Mouse (Mus musculus) myocyte (in vitro differentiated cells): ENCODE results near the gene Nrl. TPM values are rescaled to one million over a fixed set of nuclear protein-coding genes. Genes with fewer than 3 reads are reported as not detected.

Experiments
- H3K27me3 ChIP-seq: one replicate; pipeline ENCODE4 v1.6.1; 2011; ENCODE audit not compliant: control insufficient read depth, insufficient read depth, insufficient read length
- H3K36me3 ChIP-seq: one replicate; pipeline ENCODE4 v1.6.1; 2011; ENCODE audit not compliant: control insufficient read depth, insufficient read depth
- H3K4me2 ChIP-seq: one replicate; pipeline ENCODE4 v1.6.1; 2011; ENCODE audit warnings: low read depth, control low read depth
- H3K4me3 ChIP-seq: one replicate; pipeline ENCODE4 v1.5.1; 2011; ENCODE audit warnings: mild to moderate bottlenecking, control low read depth, moderate library complexity
- H3K79me2 ChIP-seq: one replicate; pipeline ENCODE4 v1.6.1; 2011; ENCODE audit not compliant: control insufficient read depth, insufficient read depth
- H3ac ChIP-seq: one replicate; pipeline ENCODE4 v1.6.1; 2011; ENCODE audit not compliant: control insufficient read depth, insufficient read length
- CEBPB ChIP-seq: IDR thresholded peaks from 2 replicates; pipeline ENCODE4 v1.6.1; 2011; ENCODE audit warnings: mild to moderate bottlenecking, moderate library complexity; ENCODE audit not compliant: poor library complexity, insufficient read depth, severe bottlenecking
- E2F4 ChIP-seq: IDR thresholded peaks from one replicate; pipeline ENCODE4 v1.6.1; 2011; ENCODE audit warnings: mild to moderate bottlenecking, control low read depth, moderate library complexity; ENCODE audit not compliant: insufficient read depth
- MAX ChIP-seq: IDR thresholded peaks from one replicate; pipeline ENCODE4 v1.6.1; 2011; ENCODE audit warnings: low read depth, mild to moderate bottlenecking, control low read depth
- MYOD1 ChIP-seq, 3 experiments: IDR thresholded peaks; one replicate each; pipeline ENCODE4 v1.6.1; 2011; ENCODE audit warnings: control low read depth in 2 of 3, low read depth in 2 of 3, mild to moderate bottlenecking in 2 of 3, moderate library complexity in 1 of 3; ENCODE audit not compliant: insufficient read length in 2 of 3, control insufficient read depth in 1 of 3
- MYOG ChIP-seq, 3 experiments: IDR thresholded peaks; one replicate each; pipeline ENCODE4 v1.6.1; 2011; ENCODE audit warnings: control low read depth in 2 of 3, low read depth in 2 of 3, mild to moderate bottlenecking in 2 of 3; ENCODE audit not compliant: insufficient read length in 2 of 3, control insufficient read depth in 1 of 3, insufficient read depth in 1 of 3
- POLR2A ChIP-seq: IDR thresholded peaks from one replicate; pipeline ENCODE4 v1.6.1; 2011; ENCODE audit warnings: low read depth, mild to moderate bottlenecking, control low read depth, moderate library complexity; ENCODE audit not compliant: insufficient read length
- POLR2AphosphoS2 ChIP-seq: IDR thresholded peaks from one replicate; pipeline ENCODE4 v1.6.1; 2011; ENCODE audit warnings: low read depth, control low read depth; ENCODE audit not compliant: insufficient read length
- REST ChIP-seq: IDR thresholded peaks from one replicate; pipeline ENCODE4 v1.6.1; 2011; ENCODE audit warnings: mild to moderate bottlenecking, control low read depth, moderate library complexity; ENCODE audit not compliant: insufficient read depth, insufficient read length
- SRF ChIP-seq: IDR thresholded peaks from one replicate; pipeline ENCODE4 v1.6.1; 2011; ENCODE audit warnings: low read depth; ENCODE audit not compliant: control insufficient read depth, insufficient read length
- TCF12 ChIP-seq: IDR thresholded peaks from one replicate; pipeline ENCODE4 v1.6.1; 2011; ENCODE audit warnings: mild to moderate bottlenecking, control low read depth; ENCODE audit not compliant: poor library complexity, insufficient read depth, severe bottlenecking
- TCF3 ChIP-seq: IDR thresholded peaks from one replicate; pipeline ENCODE4 v1.6.1; 2011; ENCODE audit warnings: low read depth, control low read depth; ENCODE audit not compliant: insufficient read length
- USF1 ChIP-seq: IDR thresholded peaks from one replicate; pipeline ENCODE4 v1.6.1; 2011; ENCODE audit warnings: low read depth, mild to moderate bottlenecking, control low read depth, moderate library complexity
- polyA plus RNA-seq: library from polyadenylated mRNA; unstranded; fragments of >200 nt; fragmentation: generic; extraction: Trizol; gene quantifications from one replicate; pipeline ENCODE4 v1.2.1, GENCODE M21; 2012; ENCODE audit warnings: missing spikeins

Nrl gene
- polyA plus RNA-seq, 1 experiment, result not detected

- no peaks in the 10 kb centered on the region for H3K27me3 ChIP-seq
- H3K36me3 ChIP-seq, result peaks cover 33% of the 10 kb centered on the region
- H3K4me2 ChIP-seq, result peak overlapping the region; percentile 94
- TF ChIP-seq USF1, result no peak
- no peak for TF ChIP-seq CEBPB
- no peak for TF ChIP-seq POLR2A
- no peak for TF ChIP-seq REST
- no peak for TF ChIP-seq MYOD1 (IDR thresholded peaks at IDR 0.05; ENCODE audit: control insufficient read depth in 1 of 3, insufficient read length in 2 of 3, low read depth in 2 of 3)
- TF ChIP-seq E2F4, result no peak
- no peak for TF ChIP-seq POLR2AphosphoS2
- no peak for TF ChIP-seq SRF
- TF ChIP-seq TCF12, result no peak
- TF ChIP-seq MAX, result no peak
- no peak for TF ChIP-seq TCF3
- peak overlapping the region; percentile 92 for H3K4me3 ChIP-seq
- H3K79me2 ChIP-seq, result peaks cover 34% of the 10 kb centered on the region
- peak overlapping the region; percentile 58 for H3ac ChIP-seq
These were observed 16.1 kb upstream of the Nrl start for GRCm38 (mm10) chr14:55540787-55541321.

GRCm38 (mm10) chr14:55540067-55540786 is 15.4 kb upstream of the Nrl start, which contains the start of gene Pck2:
TSS of gene Pck2 (plus strand) at chr14:55540266.
- TF ChIP-seq TCF3 (no peak), E2F4 (peak; percentile 64), POLR2A (peak; percentile 96), MAX (peak; percentile 61), CEBPB (peak; percentile 77), TCF12 (no peak), POLR2AphosphoS2 (peak; percentile 98), SRF (peak; percentile 12)
- H3K79me2 ChIP-seq, result peaks cover 34% of the 10 kb centered on the region

GRCm38 (mm10) chr14:55536116-55536745 is 11.4 kb upstream of the Nrl start:
- H3K79me2 ChIP-seq, result peaks cover 9% of the 10 kb centered on the region
- H3K4me3 ChIP-seq, result no peak overlapping the region
- peaks cover 19% of the 10 kb centered on the region for H3K27me3 ChIP-seq
- TF ChIP-seq MYOG (IDR thresholded peaks at IDR 0.05; ENCODE audit: control insufficient read depth in 1 of 3, insufficient read depth in 1 of 3, insufficient read length in 2 of 3, low read depth in 2 of 3) (peak in 1 of 3 experiments; percentile 32), REST (no peak), MYOD1 (IDR thresholded peaks at IDR 0.05; ENCODE audit: control insufficient read depth in 1 of 3, insufficient read length in 2 of 3, low read depth in 2 of 3) (peak in 2 of 3 experiments; percentile 2 to 8)
- H3ac ChIP-seq, result no peak overlapping the region
- no peak overlapping the region for H3K4me2 ChIP-seq
- H3K36me3 ChIP-seq, result no peaks in the 10 kb centered on the region

More at GRCm38 (mm10) chr14:55540067-55540786, 15.4 kb upstream of the Nrl start, which contains the start of gene Pck2:
- H3K4me3 ChIP-seq, result peak within 1 kb of the TSS; percentile 92
- peak within 1 kb of the TSS; percentile 94 for H3K4me2 ChIP-seq
- no peaks in the 10 kb centered on the region for H3K27me3 ChIP-seq
- H3K36me3 ChIP-seq, result peaks cover 28% of the 10 kb centered on the region
- H3ac ChIP-seq, result peak within 1 kb of the TSS; percentile 58

- H3K4me2 ChIP-seq, result no peak overlapping the region
- H3K4me3 ChIP-seq, result no peak overlapping the region
- no peak for TF ChIP-seq POLR2AphosphoS2
- TF ChIP-seq USF1, result peak; percentile 83
- no peaks in the 10 kb centered on the region for H3K79me2 ChIP-seq
- no peaks in the 10 kb centered on the region for H3K36me3 ChIP-seq
- H3ac ChIP-seq, result no peak overlapping the region
- peaks cover 48% of the 10 kb centered on the region for H3K27me3 ChIP-seq
These were observed 3.2 kb upstream of the Nrl start for GRCm38 (mm10) chr14:55527940-55528339.

GRCm38 (mm10) chr14:55526674-55527073 is 1.9 kb upstream of the Nrl start:
- no peak overlapping the region for H3K4me3 ChIP-seq
- H3K36me3 ChIP-seq, result no peaks in the 10 kb centered on the region
- H3ac ChIP-seq, result no peak overlapping the region
- H3K27me3 ChIP-seq, result peaks cover 49% of the 10 kb centered on the region
- TF ChIP-seq MYOD1 (IDR thresholded peaks at IDR 0.05; ENCODE audit: control insufficient read depth in 1 of 3, insufficient read length in 2 of 3, low read depth in 2 of 3) (no peak), E2F4 (no peak), POLR2AphosphoS2 (no peak), SRF (no peak), MYOG (IDR thresholded peaks at IDR 0.05; ENCODE audit: control insufficient read depth in 1 of 3, insufficient read depth in 1 of 3, insufficient read length in 2 of 3, low read depth in 2 of 3) (no peak), MAX (no peak), TCF12 (no peak), REST (no peak), USF1 (no peak), TCF3 (no peak), CEBPB (no peak), POLR2A (no peak)
- peak overlapping the region; percentile 10 for H3K4me2 ChIP-seq
- H3K79me2 ChIP-seq, result no peaks in the 10 kb centered on the region
